Mouse (Mus musculus) stomach, embryonic 15.5 days (tissue): ENCODE measurements around the gene Olfr819. TPM values are rescaled to one million over a fixed set of nuclear protein-coding genes. Genes with fewer than 3 reads are reported as not detected.

ENCODE experiments used
- polyA plus RNA-seq: library from polyadenylated mRNA; unstranded; fragments of >200 nt; fragmentation: Nextera tagmentation; extraction: Ambion mirVana; gene quantifications from 2 replicates; pipeline ENCODE4 v1.2.1, GENCODE M21; 2015

The Olfr819 gene
- polyA plus RNA-seq, 1 experiment from 2014 or later = not detected

Other genes starting within 250 kb of the Olfr819 start
- not detected in 2 replicates for gene Olfr805, start 237.9 kb downstream of the Olfr819 start, polyA plus RNA-seq
- gene Olfr806, start 225.3 kb downstream of the Olfr819 start, polyA plus RNA-seq = not detected in 2 replicates
- not detected in 2 replicates for gene Olfr807, start 209.5 kb downstream of the Olfr819 start, polyA plus RNA-seq
- not detected in 2 replicates for gene Olfr808, start 201.8 kb downstream of the Olfr819 start, polyA plus RNA-seq
- gene Olfr809, start 192.6 kb downstream of the Olfr819 start, polyA plus RNA-seq = not detected in 2 replicates
- gene Olfr810, start 172.3 kb downstream of the Olfr819 start, polyA plus RNA-seq = not detected in 2 replicates
- not detected in 2 replicates for gene Olfr811, start 162.9 kb downstream of the Olfr819 start, polyA plus RNA-seq
- not detected in 2 replicates for gene Olfr812, start 121.2 kb downstream of the Olfr819 start, polyA plus RNA-seq
- not detected in 2 replicates for gene Olfr813, start 111.9 kb downstream of the Olfr819 start, polyA plus RNA-seq
- gene Olfr814, start 87.4 kb downstream of the Olfr819 start, polyA plus RNA-seq = not detected in 2 replicates
- not detected in 2 replicates for gene Olfr815, start 61.4 kb downstream of the Olfr819 start, polyA plus RNA-seq
- not detected in 2 replicates for gene Olfr816, start 51.7 kb downstream of the Olfr819 start, polyA plus RNA-seq
- not detected in 2 replicates for gene Olfr818, start 18.2 kb downstream of the Olfr819 start, polyA plus RNA-seq
- gene Olfr247, start 8.9 kb upstream of the Olfr819 start, polyA plus RNA-seq = not detected in 2 replicates
- gene Gm10310, start 17.8 kb upstream of the Olfr819 start, polyA plus RNA-seq = not detected in 2 replicates
- gene Olfr820, start 45.4 kb upstream of the Olfr819 start, polyA plus RNA-seq = not detected in 2 replicates
- not detected in 2 replicates for gene Olfr821, start 63.1 kb upstream of the Olfr819 start, polyA plus RNA-seq
- gene Olfr822, start 103.9 kb upstream of the Olfr819 start, polyA plus RNA-seq = not detected in 2 replicates
- not detected in 2 replicates for gene Olfr823, start 148.1 kb upstream of the Olfr819 start, polyA plus RNA-seq
- gene Olfr824, start 162.7 kb upstream of the Olfr819 start, polyA plus RNA-seq = not detected in 2 replicates
- gene Olfr825, start 199.5 kb upstream of the Olfr819 start, polyA plus RNA-seq = not detected in 2 replicates
- not detected in 2 replicates for gene Olfr826, start 216.9 kb upstream of the Olfr819 start, polyA plus RNA-seq
- gene Olfr827, start 247.1 kb upstream of the Olfr819 start, polyA plus RNA-seq = not detected in 2 replicates